In genomic region chr16:78265151-78265590, GRCm38 (mm10) we compare ENCODE assay signal across 8 mouse cellular contexts. TPM values are rescaled to one million over a fixed set of nuclear protein-coding genes. Genes with fewer than 3 reads are reported as not detected.
DNase-seq lines count a peak whose midpoint lies in the region; ATAC-seq lines count a peak whose summit lies in the region.

No protein-coding gene starts in this region.

- H3K4me1 ChIP-seq in hindbrain, embryonic 15.5 days (replicated peaks) = peaks cover 12% of the 10 kb centered on the region

- ATAC-seq in hindbrain, embryonic 15.5 days (ENCODE audit: low FRiP score, low read depth) = 0 out of 2 replicates have a peak, but pooled peaks have one; percentile 45

- no peaks in the 10 kb centered on the region for H3K27me3 ChIP-seq in hindbrain, embryonic 15.5 days

- 0% methylated on average over 7 of the region's 7 CpGs for WGBS in hindbrain, embryonic 15.5 days

- no peaks in the 10 kb centered on the region for H3K36me3 ChIP-seq in hindbrain, embryonic 15.5 days

- no peaks in the 10 kb centered on the region for H3K9me3 ChIP-seq in hindbrain, embryonic 15.5 days

- no peak overlapping the region for H3K27ac ChIP-seq in hindbrain, embryonic 15.5 days (replicated peaks)

- peak overlapping the region; percentile 39 for H3K4me3 ChIP-seq in hindbrain, embryonic 15.5 days

- peak overlapping the region; percentile 74 for H3K4me2 ChIP-seq in hindbrain, embryonic 15.5 days

- 0 out of 2 replicates have a peak overlapping the region, but pooled peaks have one; percentile 41 for H3K9ac ChIP-seq in hindbrain, embryonic 15.5 days

- peak; percentile 19 to 30 for DNase-seq in cerebellum, adult 18-20 months
- DNase-seq in cerebellum, postnatal 4 days (ENCODE audit: low spot score in 2 of 2) = no peak
- DNase-seq in cerebellum, adult 9-10 months = peak; percentile 21
- DNase-seq in frontal cortex, postnatal 36 days (ENCODE audit: low spot score in 2 of 2) = peak; percentile 40 to 53
- peak; percentile 10 to 40 for DNase-seq in left cerebral cortex, adult 8-10 months (ENCODE audit: low spot score in 2 of 2)
- DNase-seq in lung, postnatal 36 days = peak; percentile 90
- DNase-seq in right cerebral cortex, adult 2 months (ENCODE audit: low spot score in 2 of 2) = peak; percentile 63 to 68

RNA-seq across cellular contexts. Expression of gene Cxadr, which starts 36.1 kb away (rescaled TPM):
- 144 TPM in 2 replicates for polyA plus RNA-seq in hindbrain, embryonic 15.5 days (2015; fragmentation: Nextera tagmentation; extraction: Ambion mirVana)
- 10 to 100 TPM; 22.5 to 29.1 (median 27.2) TPM for total RNA-seq in left cerebral cortex, adult 8-10 months (2022)

Comparison
In these comparisons a context has a peak if more than half of its experiments do, and no peak if none do; other contexts are left out.
1. DNase-seq: peak in cerebellum, adult 18-20 months (2 of 2), cerebellum, adult 9-10 months (single experiment), frontal cortex, postnatal 36 days (2 of 2), left cerebral cortex, adult 8-10 months (2 of 2), lung, postnatal 36 days (single experiment) and right cerebral cortex, adult 2 months (2 of 2); none in cerebellum, postnatal 4 days (0 of 2).